ENCODE assay signal across 9 mouse cellular contexts in the genomic region with DNA sequence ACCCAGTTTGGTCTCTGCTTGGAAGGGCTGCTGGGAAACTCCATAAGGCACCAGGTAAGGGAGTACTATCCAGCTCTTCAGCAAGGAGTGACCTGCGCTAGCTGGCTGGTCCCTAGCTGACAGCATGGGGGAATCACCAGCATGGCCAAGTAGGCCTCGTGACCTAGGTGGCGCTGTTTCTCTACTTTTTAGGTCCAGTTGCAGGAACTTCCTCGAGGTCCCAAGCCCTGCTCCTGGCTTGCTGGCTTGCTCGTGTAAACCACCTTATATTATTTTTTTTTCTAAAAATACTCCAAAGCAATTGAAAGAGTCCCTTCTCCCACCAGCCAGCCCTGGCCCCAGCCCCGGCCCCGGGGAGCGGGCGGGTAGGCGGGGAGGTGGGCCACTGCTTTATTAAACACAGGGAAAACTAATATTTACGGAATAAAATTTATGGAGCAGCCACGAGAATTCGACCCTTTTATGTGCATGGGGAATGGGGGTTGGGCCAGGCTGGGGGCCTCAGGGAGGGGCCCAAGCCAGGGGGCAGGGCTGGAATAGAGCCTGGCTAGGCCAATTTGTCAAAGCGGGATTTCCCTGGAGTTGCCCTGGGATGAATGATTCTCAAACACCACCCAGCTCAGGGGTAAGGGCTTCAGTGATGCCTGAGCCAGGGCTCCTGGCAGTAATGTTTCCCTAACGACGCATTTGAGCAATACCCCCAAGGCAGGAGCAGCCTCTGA. TPM values are rescaled to one million over a fixed set of nuclear protein-coding genes. Genes with fewer than 3 reads are reported as not detected.
DNase-seq lines count a peak whose midpoint lies in the region; ATAC-seq and TF ChIP-seq lines count a peak whose summit lies in the region.
"Had no signal": no experiment of that assay in that cellular context is flagged by ENCODE, and none has a peak within 500 bp of the region (broad histone marks: within the 10 kb centered on the region; RNA-seq: fewer than 3 reads in every experiment).

No protein-coding gene starts in this region.

- H3K4me3 ChIP-seq in forebrain, embryonic 16.5 days (replicated peaks; ENCODE audit: low read length): no peak overlapping the region
- peak overlapping the region; percentile 21 for H3K4me3 ChIP-seq in lung, embryonic 14.5 days (ENCODE audit: low read depth, low read length)
- H3K4me3 ChIP-seq: megakaryocyte, embryonic 14.5 days had no signal

- H3K4me1 ChIP-seq in forebrain, embryonic 16.5 days (replicated peaks; ENCODE audit: control insufficient read depth, insufficient read depth, low read length): peaks cover 3% of the 10 kb centered on the region; the same call in 1 of the 2 replicates
- peaks cover 6% of the 10 kb centered on the region; the same call in 1 of the 2 replicates for H3K4me1 ChIP-seq in lung, embryonic 14.5 days (ENCODE audit: insufficient read depth)

- peak; percentile 85 for TF ChIP-seq CTCF in lung, embryonic 14.5 days (IDR thresholded peaks at IDR 0.05; ENCODE audit: low read depth)

- H3K27ac ChIP-seq in forebrain, embryonic 16.5 days (ENCODE audit: low read length): no peak overlapping the region
- no peak overlapping the region for H3K27ac ChIP-seq in lung, embryonic 14.5 days (ENCODE audit: low read depth)

- intact Hi-C loops in heart, postnatal 36 days (cut with DNase I): loop anchor here (1.0 to 10.0 kb wide), 2 partner anchors 53 to 290 kb away; no protein-coding TSS in a partner anchor

- no peak overlapping the region for H3K9ac ChIP-seq in forebrain, embryonic 16.5 days (replicated peaks; ENCODE audit: low read depth, low read length)
- peak overlapping the region; percentile 44; the same call in 1 of the 2 replicates for H3K9ac ChIP-seq in lung, embryonic 14.5 days

- WGBS in forebrain, embryonic 16.5 days: 12% methylated on average over 16 of the region's 16 CpGs
- 6% methylated on average over 16 of the region's 16 CpGs for WGBS in lung, embryonic 14.5 days

- H3K27me3 ChIP-seq in forebrain, embryonic 16.5 days (replicated peaks; ENCODE audit: control insufficient read depth, insufficient read depth, low read length): no peaks in the 10 kb centered on the region
- 0 out of 2 replicates have a peak, but pooled peaks cover 7% of the 10 kb centered on the region for H3K27me3 ChIP-seq in lung, embryonic 14.5 days (ENCODE audit: insufficient read depth, low read length)

- DNase-seq in MEL-GATA-1-ER (ENCODE audit: extremely low read depth, low read depth): peak; percentile 36
- DNase-seq in cerebellum, adult 11-12 months: peak; percentile 43
- peak; percentile 73 to 78 for DNase-seq in heart, postnatal 36 days
- DNase-seq in layer of hippocampus, adult 18-20 months (ENCODE audit: low spot score in 2 of 2): peak; percentile 51 to 85
- DNase-seq in lung, embryonic 14.5 days: peak; percentile 97
- DNase-seq in retina, adult 2 months (ENCODE audit: low read depth, low spot score): peak; percentile 51
- DNase-seq in urinary bladder, postnatal 36 days (ENCODE audit: low spot score in 2 of 2): peak; percentile 64 to 80

- H3K4me2 ChIP-seq in forebrain, embryonic 16.5 days (ENCODE audit: low read length): peak overlapping the region; percentile 32
- peak overlapping the region; percentile 63 for H3K4me2 ChIP-seq in lung, embryonic 14.5 days

- no peaks in the 10 kb centered on the region for H3K36me3 ChIP-seq in forebrain, embryonic 16.5 days (ENCODE audit: control insufficient read depth, insufficient read depth)
- H3K36me3 ChIP-seq in lung, embryonic 14.5 days (ENCODE audit: insufficient read depth): no peaks in the 10 kb centered on the region

- no peaks in the 10 kb centered on the region for H3K9me3 ChIP-seq in forebrain, embryonic 16.5 days (ENCODE audit: control insufficient read depth, low read length)
- H3K9me3 ChIP-seq in lung, embryonic 14.5 days (ENCODE audit: low read depth, low read length): no peaks in the 10 kb centered on the region
- H3K9me3 ChIP-seq: megakaryocyte, embryonic 14.5 days had no signal

- ATAC-seq in forebrain, embryonic 16.5 days: 0 out of 2 replicates have a peak, but pooled peaks have one; percentile 49
- ATAC-seq in lung, embryonic 14.5 days (ENCODE audit: insufficient read depth): peak; percentile 78

RNA-seq across cellular contexts. Expression of a gene that starts 13.2 kb away (rescaled TPM):
- polyA plus RNA-seq in forebrain, embryonic 16.5 days (2015; fragmentation: Nextera tagmentation; extraction: Ambion mirVana): 0.16 TPM in 2 replicates
- total RNA-seq in heart, postnatal 36 days (2021): under 1 TPM in 1 of 2 experiments, not detected in 1; 0.14 TPM
- total RNA-seq in layer of hippocampus, adult 18-20 months (2021): under 1 TPM; 0.20 to 0.32 TPM
- 0.12 and 0.14 TPM in 2 replicates for polyA plus RNA-seq in lung, embryonic 14.5 days (2014; fragmentation: Nextera tagmentation; extraction: Ambion mirVana)

RNA-seq across cellular contexts. Expression of a gene that starts 29.3 kb away (rescaled TPM):
- polyA plus RNA-seq in forebrain, embryonic 16.5 days (2015; fragmentation: Nextera tagmentation; extraction: Ambion mirVana): 0.39 and 0.45 TPM in 2 replicates
- not detected for total RNA-seq in heart, postnatal 36 days (2021)
- 1 to 10 TPM; 1.8 to 3.1 TPM for total RNA-seq in layer of hippocampus, adult 18-20 months (2021)
- polyA plus RNA-seq in lung, embryonic 14.5 days (2014; fragmentation: Nextera tagmentation; extraction: Ambion mirVana): 0.05 and 0.14 TPM in 2 replicates

Comparison
In these comparisons a context has a peak if more than half of its experiments do, and no peak if none do; other contexts are left out.
1. DNase-seq: peak in every context shown above with its lines; median percentile 97 in lung, embryonic 14.5 days; 76 in heart, postnatal 36 days; 72 in urinary bladder, postnatal 36 days; 68 in layer of hippocampus, adult 18-20 months; 51 in retina, adult 2 months; 43 in cerebellum, adult 11-12 months; 36 in MEL-GATA-1-ER.